Comparison of ENCODE assay signal across 11 mouse cellular contexts in genomic region chr4:103726486-103726885, GRCm38 (mm10).
"Had no signal": no experiment of that assay in that cellular context is flagged by ENCODE, and none has a peak within 500 bp of the region (broad histone marks: within the 10 kb centered on the region; RNA-seq: fewer than 3 reads in every experiment).

No protein-coding gene starts in this region.

- DNase-seq: liver, postnatal 0 days; lung, adult 2 months; lung, postnatal 14 days; lung, postnatal 36 days; retina, postnatal 1 day; thymus, adult 18-20 months; thymus, postnatal 14 days; thymus, postnatal 36 days had no signal

- ATAC-seq: liver, postnatal 0 days; lung, postnatal 0 days; midbrain, embryonic 13.5 days; midbrain, embryonic 15.5 days had no signal
